8 mouse cellular contexts compared by ENCODE assay signal in genomic region chr2:174295175-174295899, GRCm38 (mm10). TPM values are rescaled to one million over a fixed set of nuclear protein-coding genes. Genes with fewer than 3 reads are reported as not detected.
DNase-seq lines count a peak whose midpoint lies in the region; ATAC-seq and TF ChIP-seq lines count a peak whose summit lies in the region.

No protein-coding gene starts in this region.

- no peak for TF ChIP-seq CTCF in cerebellum, adult 2 months (IDR thresholded peaks at IDR 0.05; ENCODE audit: borderline replicate concordance, insufficient read depth, low read depth, low read length)

- no peak overlapping the region for H3K27ac ChIP-seq in cerebellum, adult 2 months (ENCODE audit: insufficient read depth, low read length)
- H3K27ac ChIP-seq in heart, embryonic 12.5 days (ENCODE audit: poor library complexity, severe bottlenecking), result peak overlapping the region; percentile 80
- peak overlapping the region; percentile 95 for H3K27ac ChIP-seq in midbrain, embryonic 10.5 days (replicated peaks)

- WGBS in cerebellum, adult 2 months, result 51% methylated on average over 36 of the region's 36 CpGs
- 41% methylated on average over 36 of the region's 36 CpGs for WGBS in heart, embryonic 12.5 days
- 45% methylated on average over 36 of the region's 36 CpGs for WGBS in midbrain, embryonic 10.5 days

- peaks cover 57% of the 10 kb centered on the region for H3K9me3 ChIP-seq in heart, embryonic 12.5 days (replicated peaks)
- peaks cover 61% of the 10 kb centered on the region for H3K9me3 ChIP-seq in midbrain, embryonic 10.5 days (replicated peaks)

- ATAC-seq in CD4-positive, CD25-positive, alpha-beta regulatory T cell, adult 4 months, result peak; percentile 54
- ATAC-seq in heart, embryonic 12.5 days (ENCODE audit: insufficient number of reproducible peaks, low FRiP score), result peak; percentile 92

- H3K36me3 ChIP-seq in heart, embryonic 12.5 days, result peaks cover 3% of the 10 kb centered on the region; the same call in 1 of the 2 replicates
- H3K36me3 ChIP-seq in midbrain, embryonic 10.5 days, result peaks cover 75% of the 10 kb centered on the region

- H3K4me3 ChIP-seq in cerebellum, adult 2 months (replicated peaks; ENCODE audit: insufficient read depth, low read depth, low read length), result peak overlapping the region; percentile 21
- peak overlapping the region; percentile 65 for H3K4me3 ChIP-seq in heart, embryonic 12.5 days
- peak overlapping the region; percentile 72 for H3K4me3 ChIP-seq in midbrain, embryonic 10.5 days

- peak overlapping the region; percentile 82 for H3K9ac ChIP-seq in heart, embryonic 12.5 days

- no peak for TF ChIP-seq POLR2A in cerebellum, adult 2 months (IDR thresholded peaks at IDR 0.05; ENCODE audit: borderline replicate concordance, insufficient read depth, low read length)

- H3K4me1 ChIP-seq in cerebellum, adult 2 months (ENCODE audit: control insufficient read depth, insufficient read depth, low read length), result no peaks in the 10 kb centered on the region
- peaks cover 36% of the 10 kb centered on the region for H3K4me1 ChIP-seq in heart, embryonic 12.5 days (replicated peaks)
- H3K4me1 ChIP-seq in midbrain, embryonic 10.5 days, result peaks cover 62% of the 10 kb centered on the region

- no peaks in the 10 kb centered on the region for H3K27me3 ChIP-seq in cerebellum, adult 2 months (ENCODE audit: control insufficient read depth, insufficient read depth, low read length)
- H3K27me3 ChIP-seq in heart, embryonic 12.5 days (replicated peaks), result peaks cover 13% of the 10 kb centered on the region
- peaks cover 34% of the 10 kb centered on the region for H3K27me3 ChIP-seq in midbrain, embryonic 10.5 days (ENCODE audit: low read depth, poor library complexity, severe bottlenecking)

- H3K4me2 ChIP-seq in heart, embryonic 12.5 days, result peak overlapping the region; percentile 72

- DNase-seq in cerebellum, adult 2 months, result peak; percentile 18 to 29
- DNase-seq in cerebellum, adult 8-10 months, result no peak
- DNase-seq in embryo, embryonic 10 days (ENCODE audit: low spot score), result peak; percentile 96
- DNase-seq in layer of hippocampus, postnatal 36 days, result peak; percentile 51 to 58
- DNase-seq in midbrain, embryonic 10.5 days (ENCODE audit: low spot score), result peak; percentile 91
- peak; percentile 42 to 81 for DNase-seq in spleen, postnatal 10 days (ENCODE audit: low spot score in 2 of 2)

RNA-seq across cellular contexts. Expression of gene Gnas, which starts 11.2 kb away (rescaled TPM):
- polyA plus RNA-seq in cerebellum, adult 2 months (2012; rRNA removed), result 2,758 and 2,923 TPM in 2 replicates
- polyA plus RNA-seq in CD4-positive, CD25-positive, alpha-beta regulatory T cell, adult 4 months (2017; shearing (Covaris generic)), result 100 to 1,000 TPM in 1 of 2 experiments, 10 to 100 TPM in 1; 96.1 to 130 TPM
- 1,446 and 1,448 TPM in 2 replicates for polyA plus RNA-seq in heart, embryonic 12.5 days (2016; fragmentation: Nextera tagmentation; extraction: Ambion mirVana)
- 1,000 to 10,000 TPM; 1,740 to 1,859 TPM for total RNA-seq in layer of hippocampus, postnatal 36 days (2021)
- polyA plus RNA-seq in midbrain, embryonic 10.5 days (2016; fragmentation: Nextera tagmentation; extraction: Ambion mirVana), result 1,043 and 1,067 TPM in 2 replicates

RNA-seq across cellular contexts. Expression of gene Gm20721, which starts 51.2 kb away (rescaled TPM):
- 0.06 and 0.07 TPM in 2 replicates for polyA plus RNA-seq in cerebellum, adult 2 months (2012; rRNA removed)
- polyA plus RNA-seq in CD4-positive, CD25-positive, alpha-beta regulatory T cell, adult 4 months (2017; shearing (Covaris generic)), result 1 to 10 TPM; 1.6 to 2.3 TPM
- 8.9 and 9.8 TPM in 2 replicates for polyA plus RNA-seq in heart, embryonic 12.5 days (2016; fragmentation: Nextera tagmentation; extraction: Ambion mirVana)
- total RNA-seq in layer of hippocampus, postnatal 36 days (2021), result 1 to 10 TPM; 1.7 to 2.7 TPM
- polyA plus RNA-seq in midbrain, embryonic 10.5 days (2016; fragmentation: Nextera tagmentation; extraction: Ambion mirVana), result 12.7 and 15.2 TPM in 2 replicates

Comparison
In these comparisons a context has a peak if more than half of its experiments do, and no peak if none do; other contexts are left out.
1. H3K4me3 ChIP-seq: peak in every context shown above with its lines; median percentile 72 in midbrain, embryonic 10.5 days; 65 in heart, embryonic 12.5 days; 21 in cerebellum, adult 2 months.